Mouse (Mus musculus): ENCODE measurements at regions not wholly inside any gene's neighbourhood (a gene's known extent, or its start where the extent isn't known, plus 50 kb on each side); places are given as distances from the start of the nearest gene placed in this dataset.

GRCm38 (mm10) chr19:59687681-59688080, 229.5 kb downstream of the Emx2 start:
- WGBS: 50% methylated on average over 1 of the region's 1 CpGs
- DNase-seq (ENCODE audit: low spot score) (no peak), ATAC-seq (ENCODE audit: low FRiP score, low TSS enrichment) (no peak)
- Histone ChIP-seq H3K36me3 (ENCODE audit: control insufficient read depth, insufficient read depth, low read length) (no peaks in the 10 kb centered on the region), H3K4me2 (replicated peaks; ENCODE audit: low read depth) (no peak overlapping the region), H3K9me3 (ENCODE audit: control insufficient read depth, low read length) (no peaks in the 10 kb centered on the region), H3K27ac (replicated peaks) (no peak overlapping the region), H3K4me1 (replicated peaks; ENCODE audit: control insufficient read depth, insufficient read depth) (no peaks in the 10 kb centered on the region), H3K27me3 (ENCODE audit: control insufficient read depth, insufficient read depth, low read length) (no peaks in the 10 kb centered on the region), H3K9ac (ENCODE audit: low read length) (no peak overlapping the region), H3K4me3 (ENCODE audit: low read depth, low read length) (no peak overlapping the region)
- no peak for TF ChIP-seq CTCF (IDR thresholded peaks at IDR 0.05; ENCODE audit: low read depth)
- no peak for TF ChIP-seq EP300 (optimal IDR thresholded peaks at IDR 0.05)

GRCm38 (mm10) chr19:59691541-59692096, 233.4 kb downstream of the Emx2 start:
- H3K27me3 ChIP-seq (ENCODE audit: control insufficient read depth, insufficient read depth, low read length): no peaks in the 10 kb centered on the region
- H3K36me3 ChIP-seq (ENCODE audit: control insufficient read depth, insufficient read depth, low read length): no peaks in the 10 kb centered on the region
- 70% methylated on average over 15 of the region's 15 CpGs for WGBS
- no peaks in the 10 kb centered on the region for H3K9me3 ChIP-seq (ENCODE audit: control insufficient read depth, low read length)
- H3K4me1 ChIP-seq (replicated peaks; ENCODE audit: control insufficient read depth, insufficient read depth): no peaks in the 10 kb centered on the region
- H3K9ac ChIP-seq (ENCODE audit: low read length): no peak overlapping the region
- H3K4me2 ChIP-seq (replicated peaks; ENCODE audit: low read depth): no peak overlapping the region
- H3K27ac ChIP-seq (replicated peaks): no peak overlapping the region
- DNase-seq (ENCODE audit: low spot score) (no peak), ATAC-seq (ENCODE audit: low FRiP score, low TSS enrichment) (no peak)
- no peak overlapping the region for H3K4me3 ChIP-seq (ENCODE audit: low read depth, low read length)
- TF ChIP-seq CTCF (IDR thresholded peaks at IDR 0.05; ENCODE audit: low read depth): no peak
- no peak for TF ChIP-seq EP300 (optimal IDR thresholded peaks at IDR 0.05)

DNA sequence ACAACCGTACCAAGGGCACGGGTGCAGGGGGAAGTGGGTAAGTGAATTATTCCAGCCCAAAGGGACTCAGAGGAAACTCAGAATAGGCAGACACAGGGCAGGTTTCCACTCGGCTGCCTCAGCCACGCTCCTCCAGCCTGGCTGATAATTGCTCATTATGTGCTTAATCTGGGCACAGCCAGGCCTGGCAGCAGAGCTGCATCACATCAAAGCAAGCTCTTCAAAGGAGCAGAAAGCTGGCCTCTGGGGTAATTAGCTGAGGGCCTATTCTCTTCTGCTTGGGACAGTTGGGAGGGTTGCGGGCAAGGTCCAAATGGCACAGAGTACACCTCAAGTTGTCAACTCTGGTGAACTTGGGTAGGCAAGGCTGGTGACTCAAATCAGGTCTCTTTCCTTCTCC, 239.5 kb downstream of the Emx2 start:
- Histone ChIP-seq H3K4me1 (replicated peaks; ENCODE audit: control insufficient read depth, insufficient read depth) (no peaks in the 10 kb centered on the region), H3K9ac (ENCODE audit: low read length) (no peak overlapping the region), H3K9me3 (ENCODE audit: control insufficient read depth, low read length) (no peaks in the 10 kb centered on the region), H3K27me3 (ENCODE audit: control insufficient read depth, insufficient read depth, low read length) (no peaks in the 10 kb centered on the region), H3K4me3 (ENCODE audit: low read depth, low read length) (no peak overlapping the region), H3K4me2 (replicated peaks; ENCODE audit: low read depth) (no peak overlapping the region), H3K27ac (replicated peaks) (no peak overlapping the region), H3K36me3 (ENCODE audit: control insufficient read depth, insufficient read depth, low read length) (no peaks in the 10 kb centered on the region)
- no peak for ATAC-seq (ENCODE audit: low FRiP score, low TSS enrichment)
- 73% methylated on average over 5 of the region's 5 CpGs for WGBS
- TF ChIP-seq CTCF (IDR thresholded peaks at IDR 0.05; ENCODE audit: low read depth): no peak
- no peak for TF ChIP-seq EP300 (optimal IDR thresholded peaks at IDR 0.05)
- no peak for DNase-seq (ENCODE audit: low spot score)

DNA sequence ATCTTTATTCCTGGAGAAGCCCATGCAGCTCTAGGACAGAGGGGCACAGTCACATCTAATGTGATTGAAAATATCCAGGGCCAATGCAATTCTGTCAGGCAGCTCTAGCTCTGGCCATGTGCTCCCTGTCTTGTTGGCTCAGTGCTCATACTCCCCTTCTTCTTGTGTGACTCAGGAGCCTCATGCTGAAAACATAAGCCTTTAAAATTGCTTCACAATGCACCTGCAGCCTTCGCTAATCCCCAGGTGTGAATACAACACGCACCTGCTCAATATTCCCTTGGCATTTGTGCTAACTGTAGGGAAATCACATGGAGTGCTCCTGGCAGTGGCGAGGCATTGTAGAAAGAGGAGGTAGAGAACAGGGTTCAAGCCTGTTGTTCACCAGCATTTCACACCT, 242.0 kb downstream of the Emx2 start:
- Histone ChIP-seq H3K27ac (replicated peaks) (no peak overlapping the region), H3K27me3 (ENCODE audit: control insufficient read depth, insufficient read depth, low read length) (no peaks in the 10 kb centered on the region), H3K9ac (ENCODE audit: low read length) (no peak overlapping the region), H3K36me3 (ENCODE audit: control insufficient read depth, insufficient read depth, low read length) (no peaks in the 10 kb centered on the region), H3K9me3 (ENCODE audit: control insufficient read depth, low read length) (no peaks in the 10 kb centered on the region), H3K4me1 (replicated peaks; ENCODE audit: control insufficient read depth, insufficient read depth) (no peaks in the 10 kb centered on the region), H3K4me2 (replicated peaks; ENCODE audit: low read depth) (no peak overlapping the region), H3K4me3 (ENCODE audit: low read depth, low read length) (no peak overlapping the region)
- TF ChIP-seq CTCF (IDR thresholded peaks at IDR 0.05; ENCODE audit: low read depth) (no peak), EP300 (optimal IDR thresholded peaks at IDR 0.05) (no peak)
- ATAC-seq (ENCODE audit: low FRiP score, low TSS enrichment) (no peak), DNase-seq (ENCODE audit: low spot score) (no peak)
- 44% methylated on average over 3 of the region's 3 CpGs for WGBS

- TF ChIP-seq EP300 (optimal IDR thresholded peaks at IDR 0.05): no peak
- no peak for TF ChIP-seq CTCF (IDR thresholded peaks at IDR 0.05; ENCODE audit: low read depth)
Observed at GRCm38 (mm10) chr19:59707106-59707505, 236.3 kb downstream of the Rab11fip2 start.

DNA sequence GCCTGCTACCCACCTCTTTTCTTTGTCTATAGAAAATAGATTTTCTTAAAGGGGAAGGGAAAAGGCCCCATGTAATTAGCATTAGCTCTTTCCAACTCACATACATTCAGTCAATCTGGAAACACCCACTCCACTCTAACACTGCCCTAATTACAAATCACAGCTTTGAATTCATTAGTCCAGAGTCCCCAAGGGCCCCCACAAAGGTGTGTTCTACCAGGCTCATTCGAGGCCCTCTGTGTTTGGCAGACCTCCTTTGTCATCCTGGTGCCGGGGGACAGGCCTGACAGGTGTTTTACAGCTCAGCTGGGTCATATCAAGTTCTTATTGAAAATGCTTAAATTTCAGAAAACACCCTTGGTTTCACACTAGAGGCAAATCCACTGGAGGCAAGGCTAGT, 234.3 kb downstream of the Rab11fip2 start:
- no peaks in the 10 kb centered on the region for H3K4me1 ChIP-seq (replicated peaks; ENCODE audit: control insufficient read depth, insufficient read depth)
- H3K36me3 ChIP-seq (ENCODE audit: control insufficient read depth, insufficient read depth, low read length): no peaks in the 10 kb centered on the region
- TF ChIP-seq EP300 (optimal IDR thresholded peaks at IDR 0.05) (no peak), CTCF (IDR thresholded peaks at IDR 0.05; ENCODE audit: low read depth) (no peak)
- ATAC-seq (ENCODE audit: low FRiP score, low TSS enrichment) (no peak), DNase-seq (ENCODE audit: low spot score) (no peak)
- no peak overlapping the region for H3K4me2 ChIP-seq (replicated peaks; ENCODE audit: low read depth)
- H3K4me3 ChIP-seq (ENCODE audit: low read depth, low read length): no peak overlapping the region
- H3K27ac ChIP-seq (replicated peaks): no peak overlapping the region
- H3K27me3 ChIP-seq (ENCODE audit: control insufficient read depth, insufficient read depth, low read length): no peaks in the 10 kb centered on the region
- no peak overlapping the region for H3K9ac ChIP-seq (ENCODE audit: low read length)
- H3K9me3 ChIP-seq (ENCODE audit: control insufficient read depth, low read length): no peaks in the 10 kb centered on the region
- 30% methylated on average over 2 of the region's 2 CpGs for WGBS

More at GRCm38 (mm10) chr19:59707106-59707505, 236.3 kb downstream of the Rab11fip2 start:
- H3K27me3 ChIP-seq (ENCODE audit: control insufficient read depth, insufficient read depth, low read length): no peaks in the 10 kb centered on the region
- no peaks in the 10 kb centered on the region for H3K4me1 ChIP-seq (replicated peaks; ENCODE audit: control insufficient read depth, insufficient read depth)
- WGBS: 61% methylated on average over 5 of the region's 5 CpGs
- H3K9me3 ChIP-seq (ENCODE audit: control insufficient read depth, low read length): no peaks in the 10 kb centered on the region
- no peak overlapping the region for H3K4me3 ChIP-seq (ENCODE audit: low read depth, low read length)
- ATAC-seq (ENCODE audit: low FRiP score, low TSS enrichment) (no peak), DNase-seq (ENCODE audit: low spot score) (no peak)
- no peak overlapping the region for H3K27ac ChIP-seq (replicated peaks)
- H3K36me3 ChIP-seq (ENCODE audit: control insufficient read depth, insufficient read depth, low read length): no peaks in the 10 kb centered on the region
- no peak overlapping the region for H3K4me2 ChIP-seq (replicated peaks; ENCODE audit: low read depth)
- H3K9ac ChIP-seq (ENCODE audit: low read length): no peak overlapping the region

All from stomach, postnatal 0 days (tissue).